In genomic region chr3:119995781-119996180, GRCm38 (mm10) we compare ENCODE assay signal across 10 mouse cellular contexts.
DNase-seq lines count a peak whose midpoint lies in the region; ATAC-seq and TF ChIP-seq lines count a peak whose summit lies in the region.
"Had no signal": no experiment of that assay in that cellular context is flagged by ENCODE, and none has a peak within 500 bp of the region (broad histone marks: within the 10 kb centered on the region; RNA-seq: fewer than 3 reads in every experiment).

No protein-coding gene starts in this region.

- H3K27ac ChIP-seq in forebrain, embryonic 13.5 days, result peak overlapping the region; percentile 6; the same call in 1 of the 2 replicates
- H3K27ac ChIP-seq in forebrain, embryonic 12.5 days, result no peak overlapping the region
- no peak overlapping the region for H3K27ac ChIP-seq in limb, embryonic 14.5 days (replicated peaks; ENCODE audit: low read depth, low read length)
- H3K27ac ChIP-seq: embryonic facial prominence, embryonic 12.5 days; macrophage had no signal

- intact Hi-C loops in heart, postnatal 14 days (cut with DNase I), result no loop called here

- WGBS in forebrain, embryonic 13.5 days, result 44% methylated on average over 4 of the region's 4 CpGs
- 61% methylated on average over 4 of the region's 4 CpGs for WGBS in forebrain, embryonic 12.5 days
- WGBS in limb, embryonic 14.5 days, result 37% methylated on average over 4 of the region's 4 CpGs

- no peak overlapping the region for H3K4me3 ChIP-seq in forebrain, embryonic 13.5 days
- no peak overlapping the region for H3K4me3 ChIP-seq in forebrain, embryonic 12.5 days (replicated peaks)
- no peak overlapping the region for H3K4me3 ChIP-seq in limb, embryonic 14.5 days (replicated peaks; ENCODE audit: low read length)
- H3K4me3 ChIP-seq: embryonic facial prominence, embryonic 12.5 days had no signal

- no peak for TF ChIP-seq POLR2A in limb, embryonic 14.5 days (IDR thresholded peaks at IDR 0.05; ENCODE audit: borderline replicate concordance, extremely low read depth, insufficient read depth, insufficient read length)

- H3K4me1 ChIP-seq in forebrain, embryonic 13.5 days, result peaks cover 7% of the 10 kb centered on the region
- H3K4me1 ChIP-seq in forebrain, embryonic 12.5 days, result no peaks in the 10 kb centered on the region
- H3K4me1 ChIP-seq in limb, embryonic 14.5 days (ENCODE audit: control insufficient read depth, insufficient read depth, low read length), result peaks cover 4% of the 10 kb centered on the region; the same call in 1 of the 2 replicates
- H3K4me1 ChIP-seq: embryonic facial prominence, embryonic 12.5 days had no signal

- peak; percentile 66; the same call in 1 of the 2 replicates for ATAC-seq in forebrain, embryonic 13.5 days
- ATAC-seq in forebrain, embryonic 12.5 days (ENCODE audit: low FRiP score), result no peak
- no peak for ATAC-seq in limb, embryonic 14.5 days (ENCODE audit: low FRiP score, low read depth)

- H3K9ac ChIP-seq in forebrain, embryonic 13.5 days, result no peak overlapping the region
- H3K9ac ChIP-seq in forebrain, embryonic 12.5 days, result no peak overlapping the region
- no peak overlapping the region for H3K9ac ChIP-seq in limb, embryonic 14.5 days (ENCODE audit: low read depth, low read length, severe bottlenecking)
- H3K9ac ChIP-seq: embryonic facial prominence, embryonic 12.5 days had no signal

- peak; percentile 20 for DNase-seq in urinary bladder, postnatal 25 days (ENCODE audit: low spot score)
- DNase-seq in urinary bladder, postnatal 10 days (ENCODE audit: low spot score), result no peak
- peak; percentile 40 to 44 for DNase-seq in heart, postnatal 14 days
- DNase-seq in limb, embryonic 14.5 days (ENCODE audit: low spot score), result peak; percentile 51
- peak; percentile 61 for DNase-seq in telencephalon, adult 2 months (ENCODE audit: low read depth, low spot score)
- no peak for DNase-seq in retina, embryonic 14.5 days (ENCODE audit: low spot score)

- H3K36me3 ChIP-seq in forebrain, embryonic 13.5 days (ENCODE audit: poor library complexity, severe bottlenecking), result no peaks in the 10 kb centered on the region
- no peaks in the 10 kb centered on the region for H3K36me3 ChIP-seq in forebrain, embryonic 12.5 days (replicated peaks)
- no peaks in the 10 kb centered on the region for H3K36me3 ChIP-seq in limb, embryonic 14.5 days (ENCODE audit: control insufficient read depth, insufficient read depth, low read length)
- H3K36me3 ChIP-seq: embryonic facial prominence, embryonic 12.5 days had no signal

- H3K27me3 ChIP-seq in forebrain, embryonic 13.5 days, result no peaks in the 10 kb centered on the region
- no peaks in the 10 kb centered on the region for H3K27me3 ChIP-seq in forebrain, embryonic 12.5 days
- H3K27me3 ChIP-seq in limb, embryonic 14.5 days (ENCODE audit: control insufficient read depth, insufficient read depth, low read length), result no peaks in the 10 kb centered on the region
- H3K27me3 ChIP-seq: embryonic facial prominence, embryonic 12.5 days had no signal

- no peaks in the 10 kb centered on the region for H3K9me3 ChIP-seq in forebrain, embryonic 13.5 days (replicated peaks)
- H3K9me3 ChIP-seq in forebrain, embryonic 12.5 days, result no peaks in the 10 kb centered on the region
- no peaks in the 10 kb centered on the region for H3K9me3 ChIP-seq in limb, embryonic 14.5 days (ENCODE audit: control insufficient read depth, low read length)
- H3K9me3 ChIP-seq: embryonic facial prominence, embryonic 12.5 days had no signal

- no peak overlapping the region for H3K4me2 ChIP-seq in forebrain, embryonic 13.5 days
- no peak overlapping the region for H3K4me2 ChIP-seq in forebrain, embryonic 12.5 days
- no peak overlapping the region for H3K4me2 ChIP-seq in limb, embryonic 14.5 days (replicated peaks; ENCODE audit: low read depth, low read length, severe bottlenecking)
- H3K4me2 ChIP-seq: embryonic facial prominence, embryonic 12.5 days had no signal

Comparison
In these comparisons a context has a peak if more than half of its experiments do, and no peak if none do; other contexts are left out.
1. DNase-seq: peak in urinary bladder, postnatal 25 days (single experiment), heart, postnatal 14 days (2 of 2), limb, embryonic 14.5 days (single experiment) and telencephalon, adult 2 months (single experiment); none in urinary bladder, postnatal 10 days (single experiment) and retina, embryonic 14.5 days (single experiment).